Mouse (Mus musculus) B cell, adult 2 months (primary cell): ENCODE data around the gene Gpr119.

Source experiments
- DNase-seq, 2 experiments: peaks; one replicate each; pipeline ENCODE4 v3.0.0; 2022

Gene Gpr119

GRCm38 (mm10) chrX:48674171-48674570 lies at the start of gene Gpr119:
Gene Gpr119 (minus strand): TSS chrX:48674478.
- no peak for DNase-seq

- DNase-seq: no peak
Observed at GRCm38 (mm10) chrX:48712846-48713245, 38.6 kb upstream of the Gpr119 start.

- DNase-seq: no peak
Observed at GRCm38 (mm10) chrX:48709701-48710100, 35.4 kb upstream of the Gpr119 start.

DNA sequence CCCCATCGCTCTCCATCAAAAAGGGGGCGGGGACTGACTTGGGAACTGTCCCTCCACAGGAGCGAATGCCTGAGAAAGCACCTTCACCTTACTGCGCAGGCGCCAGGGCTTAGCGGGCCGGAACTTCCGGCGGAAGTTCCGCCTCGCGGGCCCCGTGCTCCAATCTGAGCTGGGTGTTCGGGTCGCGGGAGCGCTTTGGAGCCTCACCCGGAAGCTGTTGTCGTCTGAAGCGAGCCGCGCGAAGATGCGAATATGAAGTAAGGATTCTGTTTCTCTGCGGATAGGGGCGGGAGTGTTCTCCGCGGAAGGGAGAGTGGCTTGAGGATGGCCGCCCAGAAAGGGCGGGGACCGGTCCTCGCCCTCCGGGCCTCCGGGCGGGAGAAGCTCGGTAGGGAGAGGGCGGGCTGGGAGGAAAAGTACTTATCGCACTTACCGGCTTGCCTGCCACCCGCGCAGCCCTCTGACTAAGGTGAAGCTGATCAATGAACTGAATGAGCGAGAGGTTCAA lies 20.6 kb upstream of the Gpr119 start, which contains the start of gene Rbmx2:
Gene Rbmx2 (plus strand): TSS at position 141 of the 508 bp plus-strand sequence.
- peak; percentile 86 for DNase-seq

DNA sequence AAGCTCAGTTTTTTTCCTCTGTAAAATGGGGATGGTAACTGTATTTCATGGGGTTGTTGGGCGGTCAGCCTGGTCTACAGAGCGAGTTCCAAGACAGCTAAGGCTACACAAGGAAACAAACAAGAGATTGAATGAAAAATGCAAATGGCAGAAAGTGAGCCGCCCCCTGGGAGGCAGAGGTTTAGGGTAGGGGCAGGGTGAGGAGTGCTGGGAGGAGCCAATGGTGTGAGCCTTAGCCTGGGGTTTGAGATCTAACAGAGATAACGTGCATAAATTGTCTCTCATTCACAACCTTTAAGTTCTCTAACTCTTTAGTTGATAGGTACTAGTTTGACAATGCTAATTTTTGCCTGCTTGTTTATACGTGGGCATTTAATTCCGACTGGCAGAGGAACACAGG lies 20.2 kb upstream of the Gpr119 start:
- no peak for DNase-seq

- no peak for DNase-seq
Observed at GRCm38 (mm10) chrX:48683857-48684256, 9.6 kb upstream of the Gpr119 start.

DNA sequence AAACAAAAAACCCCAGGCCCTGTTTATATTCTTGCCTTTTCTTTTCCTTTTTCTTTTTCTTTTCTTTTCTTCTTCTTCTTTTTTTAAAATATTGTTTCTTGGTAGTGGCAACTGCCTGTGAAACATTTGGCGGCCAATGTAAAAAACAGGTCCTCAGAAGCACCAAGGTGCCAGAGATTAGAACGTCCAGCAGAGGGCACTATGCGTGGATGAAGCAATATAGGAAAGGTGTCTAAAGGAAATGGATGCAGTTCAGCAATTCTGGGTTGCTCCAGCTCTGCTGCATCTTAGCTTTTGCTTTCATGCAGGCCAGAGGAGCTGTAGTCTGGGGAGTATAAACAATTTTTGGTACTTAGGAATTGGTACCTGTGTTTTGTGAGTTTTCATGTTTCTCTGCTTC lies 9.2 kb upstream of the Gpr119 start:
- DNase-seq: peak; percentile 61 to 62

- no peak for DNase-seq
Observed at GRCm38 (mm10) chrX:48671714-48672113, 2.6 kb downstream of the Gpr119 start.

DNA sequence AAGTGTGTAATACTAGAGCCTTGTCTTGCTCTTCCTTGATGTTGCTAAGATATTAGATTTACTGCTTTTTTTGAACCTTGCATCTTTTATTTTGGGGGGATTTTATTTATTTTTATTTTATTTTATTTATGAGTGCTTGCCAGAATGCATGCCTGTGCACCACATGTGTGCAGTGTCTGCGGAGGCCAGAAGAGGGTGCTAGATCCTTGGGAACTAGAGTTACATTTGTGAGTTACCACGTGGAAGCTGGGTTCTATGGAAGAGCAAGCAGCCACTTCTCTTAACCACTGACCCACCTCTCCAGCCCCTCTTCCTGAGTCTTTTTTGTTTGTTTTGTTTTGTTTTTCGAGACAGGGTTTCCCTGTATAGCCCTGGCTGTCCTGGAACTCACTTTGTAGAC lies 4.7 kb downstream of the Gpr119 start:
- peak; percentile 2 for DNase-seq

- no peak for DNase-seq
Observed at GRCm38 (mm10) chrX:48666807-48667206, 7.5 kb downstream of the Gpr119 start.

- DNase-seq: peak; percentile 52 to 57
Observed at GRCm38 (mm10) chrX:48644122-48644521, 30.2 kb downstream of the Gpr119 start.

DNA sequence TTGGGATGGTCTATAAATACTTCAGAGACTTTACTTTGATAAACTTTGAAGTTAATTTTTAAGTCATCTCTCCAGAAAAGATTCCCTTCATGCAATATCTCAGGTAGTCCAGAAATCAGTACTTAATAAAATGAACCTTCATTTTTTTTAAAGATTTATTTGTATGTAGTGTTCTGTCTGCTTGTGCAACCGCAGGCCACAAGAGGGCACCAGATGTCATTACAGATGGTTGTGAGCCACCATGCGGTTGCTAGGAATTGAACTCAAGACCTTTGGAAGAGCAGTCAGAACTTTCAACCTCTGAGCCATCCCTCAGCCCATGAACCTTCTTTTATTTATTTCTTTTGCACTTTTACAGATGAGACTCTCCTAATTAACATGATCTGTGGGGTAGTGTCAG lies 37.2 kb downstream of the Gpr119 start:
- peak in 1 of 2 experiments; percentile 21 for DNase-seq

DNA sequence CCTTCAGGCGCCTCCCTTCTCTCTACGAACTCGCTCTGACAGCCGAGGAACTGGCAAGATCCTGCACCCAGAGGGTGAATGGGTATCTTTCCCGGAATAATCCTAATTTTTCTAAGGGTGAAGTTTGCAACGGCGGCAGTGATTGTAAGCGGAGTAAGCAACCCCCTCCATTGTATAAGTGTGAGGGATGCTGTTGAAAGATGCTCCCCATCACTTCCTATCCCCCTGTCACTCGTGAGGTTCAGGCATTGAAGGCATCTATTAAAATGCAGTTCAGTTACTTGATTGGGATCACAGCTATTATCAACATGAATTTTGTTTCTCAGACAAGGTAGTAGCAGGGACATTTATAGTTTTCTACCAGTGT lies 50.2 kb downstream of the Gpr119 start:
- DNase-seq: no peak

- peak; percentile 78 to 79 for DNase-seq
Observed at GRCm38 (mm10) chrX:48623379-48624053, 50.8 kb downstream of the Gpr119 start, which contains the start of gene Slc25a14. Gene Slc25a14 (plus strand): TSS chrX:48623413.

DNA sequence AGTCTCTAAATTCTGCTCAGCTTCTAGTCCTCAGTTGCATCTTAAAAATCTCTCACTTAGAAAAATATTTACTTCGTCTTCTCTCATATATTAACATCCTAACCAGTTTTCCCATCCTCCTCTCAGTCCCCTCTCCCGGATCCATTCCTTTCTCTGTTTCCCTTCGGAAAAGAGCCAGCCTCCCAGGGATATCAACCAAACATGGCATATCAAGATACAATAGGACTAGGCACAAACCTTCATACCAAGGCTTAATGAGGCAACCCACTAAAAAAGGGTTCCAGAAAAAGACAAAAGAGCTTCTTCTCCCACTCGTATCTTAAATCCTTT lies 51.3 kb downstream of the Gpr119 start:
- no peak for DNase-seq
